Mouse (Mus musculus): ENCODE data around the gene Hcn1. TPM values are rescaled to one million over a fixed set of nuclear protein-coding genes. Genes with fewer than 3 reads are reported as not detected.

Gene Hcn1
- 0.23 TPM for polyA plus RNA-seq (2017; shearing (Covaris generic))

GRCm38 (mm10) chr13:117602181-117602580, at the start of gene Hcn1:
Hcn1 (plus strand) TSS chr13:117602320.

Data from effector memory CD4-positive, alpha-beta T cell, adult 7 months (primary cell).